Mouse (Mus musculus): Measurements from ENCODE around the gene Ccdc33. TPM values are rescaled to one million over a fixed set of nuclear protein-coding genes. Genes with fewer than 3 reads are reported as not detected.

Ccdc33 gene
- 0.13 and 0.43 TPM in 2 replicates for polyA plus RNA-seq (2014; fragmentation: Nextera tagmentation; extraction: Ambion mirVana)

DNA sequence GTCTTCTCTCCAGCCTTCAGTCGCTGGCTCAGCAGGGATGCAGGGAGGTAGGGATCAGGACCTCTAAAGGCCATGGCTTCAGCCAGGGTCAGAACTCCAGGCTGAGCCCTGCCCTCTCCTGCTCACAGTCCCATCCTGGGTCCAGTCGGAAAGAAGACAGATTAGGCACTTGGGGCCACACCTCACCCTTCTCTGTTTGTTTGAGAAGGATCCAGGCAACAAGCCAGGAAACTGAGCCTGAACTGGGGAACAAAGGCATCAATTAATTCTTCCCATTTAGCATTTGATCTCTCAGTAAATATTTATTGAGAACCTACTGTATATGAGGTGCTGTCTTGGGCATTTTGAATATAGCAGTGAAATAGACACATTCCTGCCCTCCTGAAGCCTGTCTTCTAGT lies at the start of gene Ccdc33:
Gene Ccdc33, minus strand, starts transcription at position 153 of the 400 bp plus-strand sequence.
- no peaks in the 10 kb centered on the region for H3K36me3 ChIP-seq (replicated peaks; ENCODE audit: control insufficient read depth, insufficient read depth)
- H3K4me3 ChIP-seq (replicated peaks; ENCODE audit: low read length) = no peak within 1 kb of the TSS
- WGBS = 35% methylated on average over 2 of the region's 2 CpGs
- H3K9me3 ChIP-seq (ENCODE audit: control insufficient read depth, low read length) = no peaks in the 10 kb centered on the region
- no peak within 1 kb of the TSS for H3K4me2 ChIP-seq (replicated peaks)
- H3K27me3 ChIP-seq (ENCODE audit: control insufficient read depth, insufficient read depth, low read length) = peaks cover 5% of the 10 kb centered on the region; the same call in 1 of the 2 replicates
- no peak for ATAC-seq (ENCODE audit: low FRiP score)
- no peak within 1 kb of the TSS for H3K9ac ChIP-seq
- H3K4me1 ChIP-seq (replicated peaks; ENCODE audit: control insufficient read depth, insufficient read depth, low read length) = peaks cover 25% of the 10 kb centered on the region
- no peak for DNase-seq (ENCODE audit: low spot score)
- H3K27ac ChIP-seq = no peak within 1 kb of the TSS

DNA sequence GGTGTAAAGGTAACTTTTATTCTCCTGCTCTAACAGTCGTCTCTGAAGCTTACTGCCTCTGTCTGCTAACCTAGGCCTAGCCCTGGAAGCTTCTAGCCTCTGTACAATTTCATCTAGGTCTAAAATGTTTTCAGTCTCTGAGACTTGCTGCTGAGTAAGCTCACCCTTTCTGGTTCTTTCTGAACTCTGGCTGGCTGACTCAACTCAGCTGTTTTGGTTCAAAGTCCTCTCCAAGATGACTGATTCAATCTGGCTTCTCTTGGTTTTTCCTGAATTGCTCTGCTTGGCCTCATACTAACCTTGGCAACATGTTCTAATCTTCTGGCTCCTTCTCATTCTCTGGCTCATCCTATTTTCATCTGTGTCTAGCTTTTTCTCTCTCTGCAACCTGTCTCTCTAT lies 47.2 kb upstream of the Ccdc33 start:
- no peaks in the 10 kb centered on the region for H3K27me3 ChIP-seq (ENCODE audit: control insufficient read depth, insufficient read depth, low read length)
- no peak overlapping the region for H3K9ac ChIP-seq
- H3K4me3 ChIP-seq (replicated peaks; ENCODE audit: low read length) = no peak overlapping the region
- no peaks in the 10 kb centered on the region for H3K4me1 ChIP-seq (replicated peaks; ENCODE audit: control insufficient read depth, insufficient read depth, low read length)
- H3K27ac ChIP-seq = no peak overlapping the region
- no peak for DNase-seq (ENCODE audit: low spot score)
- 92% methylated on average over 1 of the region's 1 CpGs for WGBS
- no peak for ATAC-seq (ENCODE audit: low FRiP score)
- H3K9me3 ChIP-seq (ENCODE audit: control insufficient read depth, low read length) = 0 out of 2 replicates have a peak, but pooled peaks cover 6% of the 10 kb centered on the region
- no peak overlapping the region for H3K4me2 ChIP-seq (replicated peaks)
- H3K36me3 ChIP-seq (replicated peaks; ENCODE audit: control insufficient read depth, insufficient read depth) = no peaks in the 10 kb centered on the region

DNA sequence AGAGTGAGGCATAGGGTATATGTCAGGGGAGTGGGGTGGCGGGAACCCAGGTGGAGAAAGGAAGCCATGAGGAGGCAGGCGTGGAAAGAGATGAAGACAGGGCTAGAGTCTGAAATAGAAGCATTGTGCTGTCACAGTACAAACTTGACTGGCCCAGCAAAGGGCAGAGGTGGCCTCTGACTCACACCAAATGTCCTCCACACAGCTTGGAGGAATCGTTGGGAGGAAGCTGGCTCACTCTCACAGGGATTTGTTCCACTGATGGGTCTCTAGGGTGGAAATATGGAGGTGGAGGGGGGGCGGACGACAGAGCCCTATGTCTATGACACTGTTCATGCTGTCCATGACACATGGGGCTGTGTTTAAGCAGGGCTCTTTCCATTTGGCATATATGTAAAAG lies 44.5 kb upstream of the Ccdc33 start:
- Histone ChIP-seq H3K27ac (no peak overlapping the region), H3K4me2 (replicated peaks) (no peak overlapping the region), H3K9me3 (ENCODE audit: control insufficient read depth, low read length) (0 out of 2 replicates have a peak, but pooled peaks cover 6% of the 10 kb centered on the region), H3K9ac (no peak overlapping the region), H3K27me3 (ENCODE audit: control insufficient read depth, insufficient read depth, low read length) (no peaks in the 10 kb centered on the region), H3K4me3 (replicated peaks; ENCODE audit: low read length) (no peak overlapping the region), H3K4me1 (replicated peaks; ENCODE audit: control insufficient read depth, insufficient read depth, low read length) (no peaks in the 10 kb centered on the region), H3K36me3 (replicated peaks; ENCODE audit: control insufficient read depth, insufficient read depth) (no peaks in the 10 kb centered on the region)
- DNase-seq (ENCODE audit: low spot score) (no peak), ATAC-seq (ENCODE audit: low FRiP score) (no peak)
- WGBS = 76% methylated on average over 5 of the region's 5 CpGs

GRCm38 (mm10) chr9:58162173-58162572 lies 43.5 kb upstream of the Ccdc33 start:
- Histone ChIP-seq H3K36me3 (replicated peaks; ENCODE audit: control insufficient read depth, insufficient read depth) (no peaks in the 10 kb centered on the region), H3K27ac (no peak overlapping the region), H3K4me1 (replicated peaks; ENCODE audit: control insufficient read depth, insufficient read depth, low read length) (no peaks in the 10 kb centered on the region), H3K9ac (no peak overlapping the region), H3K27me3 (ENCODE audit: control insufficient read depth, insufficient read depth, low read length) (no peaks in the 10 kb centered on the region), H3K4me3 (replicated peaks; ENCODE audit: low read length) (no peak overlapping the region), H3K4me2 (replicated peaks) (no peak overlapping the region), H3K9me3 (ENCODE audit: control insufficient read depth, low read length) (0 out of 2 replicates have a peak, but pooled peaks cover 6% of the 10 kb centered on the region)
- DNase-seq (ENCODE audit: low spot score) = no peak
- WGBS = 93% methylated on average over 3 of the region's 3 CpGs
- no peak for ATAC-seq (ENCODE audit: low FRiP score)

DNA sequence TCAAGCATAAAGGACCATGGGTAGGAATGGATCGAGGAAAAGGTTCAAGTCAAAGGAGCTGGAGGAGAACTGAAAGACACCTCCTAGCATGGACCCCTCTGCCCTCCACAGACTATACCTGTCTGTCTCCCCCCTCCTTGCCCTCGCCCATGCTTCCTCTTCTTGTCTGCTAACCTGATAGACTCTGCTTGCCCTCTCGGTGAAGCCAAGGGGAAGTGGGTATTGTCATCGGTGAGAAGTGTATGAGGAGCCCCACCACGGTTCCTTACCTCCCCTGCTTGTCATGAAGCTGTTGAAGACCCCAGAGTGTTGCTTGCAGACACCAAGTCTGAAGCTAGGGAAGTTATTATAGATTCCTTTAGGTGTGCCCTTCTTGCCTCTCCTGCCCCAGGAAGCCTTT lies 41.7 kb upstream of the Ccdc33 start:
- no peak for ATAC-seq (ENCODE audit: low FRiP score)
- Histone ChIP-seq H3K27ac (no peak overlapping the region), H3K4me2 (replicated peaks) (no peak overlapping the region), H3K9me3 (ENCODE audit: control insufficient read depth, low read length) (no peaks in the 10 kb centered on the region), H3K4me3 (replicated peaks; ENCODE audit: low read length) (no peak overlapping the region), H3K36me3 (replicated peaks; ENCODE audit: control insufficient read depth, insufficient read depth) (no peaks in the 10 kb centered on the region), H3K4me1 (replicated peaks; ENCODE audit: control insufficient read depth, insufficient read depth, low read length) (0 out of 2 replicates have a peak, but pooled peaks cover 4% of the 10 kb centered on the region), H3K9ac (no peak overlapping the region), H3K27me3 (ENCODE audit: control insufficient read depth, insufficient read depth, low read length) (no peaks in the 10 kb centered on the region)
- 83% methylated on average over 5 of the region's 5 CpGs for WGBS
- DNase-seq (ENCODE audit: low spot score) = no peak

DNA sequence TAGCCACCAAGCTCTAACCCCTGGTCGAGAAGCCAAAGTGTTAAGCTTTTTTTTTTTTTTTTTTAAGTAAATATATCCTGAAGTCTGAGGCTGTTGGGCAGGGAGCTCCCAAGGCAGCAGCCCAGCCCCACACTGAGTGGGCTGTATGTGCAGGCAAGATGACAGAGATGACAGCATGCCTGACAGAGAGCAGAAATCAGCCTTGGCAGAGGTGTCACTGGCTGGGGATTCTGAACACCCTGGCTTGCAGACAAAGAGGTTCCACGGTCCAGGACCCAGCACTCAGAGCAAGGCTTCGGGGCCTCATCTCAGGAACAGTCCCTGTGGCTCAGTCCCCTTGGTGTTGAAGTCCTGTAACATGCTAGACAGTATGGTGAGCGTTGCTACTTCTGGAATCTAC lies 41.2 kb upstream of the Ccdc33 start:
- H3K27ac ChIP-seq = no peak overlapping the region
- H3K27me3 ChIP-seq (ENCODE audit: control insufficient read depth, insufficient read depth, low read length) = no peaks in the 10 kb centered on the region
- DNase-seq (ENCODE audit: low spot score) (no peak), ATAC-seq (ENCODE audit: low FRiP score) (no peak)
- H3K4me3 ChIP-seq (replicated peaks; ENCODE audit: low read length) = no peak overlapping the region
- H3K9me3 ChIP-seq (ENCODE audit: control insufficient read depth, low read length) = no peaks in the 10 kb centered on the region
- no peaks in the 10 kb centered on the region for H3K36me3 ChIP-seq (replicated peaks; ENCODE audit: control insufficient read depth, insufficient read depth)
- 0 out of 2 replicates have a peak, but pooled peaks cover 4% of the 10 kb centered on the region for H3K4me1 ChIP-seq (replicated peaks; ENCODE audit: control insufficient read depth, insufficient read depth, low read length)
- no peak overlapping the region for H3K9ac ChIP-seq
- WGBS = 74% methylated on average over 4 of the region's 4 CpGs
- no peak overlapping the region for H3K4me2 ChIP-seq (replicated peaks)

DNA sequence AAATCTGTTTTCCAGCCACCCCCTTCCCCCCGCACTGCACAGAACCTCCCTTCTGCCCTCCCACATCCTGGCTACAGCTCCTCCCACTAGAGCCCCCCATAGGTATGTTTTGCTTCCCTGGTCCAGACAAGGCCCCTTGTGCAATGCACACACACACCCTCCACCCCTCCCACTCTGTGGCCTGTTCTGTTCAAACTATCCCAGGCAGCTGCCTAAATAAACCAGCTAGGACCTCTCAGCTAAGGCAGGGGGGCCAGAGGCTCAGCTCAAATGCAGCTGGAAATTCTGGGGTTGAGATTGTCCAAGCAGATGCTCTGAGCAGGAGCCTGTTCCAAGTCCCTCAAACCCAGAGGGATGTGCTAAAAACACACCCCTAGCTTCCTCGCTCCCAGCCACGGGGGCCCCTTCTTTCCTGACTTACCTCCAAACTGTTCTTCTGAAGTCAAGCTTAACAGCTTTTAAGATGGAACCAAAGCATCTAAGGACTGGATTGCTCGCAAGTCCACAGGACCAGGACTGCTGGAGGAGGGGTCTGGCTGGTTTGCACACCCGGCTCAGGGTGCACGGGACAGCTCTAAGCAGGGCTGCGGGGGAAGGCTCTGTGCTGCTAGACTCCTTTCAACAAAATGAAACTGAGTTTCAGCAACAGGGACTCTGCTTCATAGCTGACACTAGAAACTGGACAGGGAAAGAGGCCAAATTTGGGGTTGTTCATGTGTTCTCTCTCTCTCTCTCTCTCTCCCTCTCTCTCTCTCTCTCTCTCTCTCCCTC lies 40.1 kb upstream of the Ccdc33 start:
- 61% methylated on average over 7 of the region's 7 CpGs for WGBS
- H3K4me1 ChIP-seq (replicated peaks; ENCODE audit: control insufficient read depth, insufficient read depth, low read length) = 0 out of 2 replicates have a peak, but pooled peaks cover 4% of the 10 kb centered on the region
- H3K4me2 ChIP-seq (replicated peaks) = no peak overlapping the region; the same call in 1 of the 2 replicates
- no peak overlapping the region for H3K4me3 ChIP-seq (replicated peaks; ENCODE audit: low read length)
- DNase-seq (ENCODE audit: low spot score) = no peak
- peak overlapping the region; percentile 44; the same call in 1 of the 2 replicates for H3K27ac ChIP-seq
- H3K9ac ChIP-seq = no peak overlapping the region
- H3K36me3 ChIP-seq (replicated peaks; ENCODE audit: control insufficient read depth, insufficient read depth) = no peaks in the 10 kb centered on the region
- no peak for ATAC-seq (ENCODE audit: low FRiP score)
- no peaks in the 10 kb centered on the region for H3K27me3 ChIP-seq (ENCODE audit: control insufficient read depth, insufficient read depth, low read length)
- H3K9me3 ChIP-seq (ENCODE audit: control insufficient read depth, low read length) = no peaks in the 10 kb centered on the region

DNA sequence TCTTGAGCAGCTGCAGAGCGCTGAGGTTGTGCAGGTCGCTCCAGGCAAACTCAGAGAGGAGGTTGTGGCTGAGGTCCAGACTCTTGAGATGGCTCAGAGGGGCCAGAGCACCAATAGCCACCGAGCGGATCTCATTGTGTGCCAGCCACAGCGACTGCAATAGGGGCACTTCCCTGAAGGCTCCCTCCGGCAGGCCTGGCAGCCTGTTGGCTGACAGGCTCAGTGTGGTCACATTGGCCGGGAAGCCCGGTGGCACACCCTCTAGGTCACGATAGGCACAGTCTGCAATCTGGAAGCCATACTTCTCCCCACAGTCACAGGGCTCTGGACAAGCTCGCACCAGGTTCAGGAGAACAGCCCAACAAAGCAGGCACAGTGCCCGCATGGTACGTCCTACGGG lies 39.2 kb upstream of the Ccdc33 start:
- Histone ChIP-seq H3K4me1 (replicated peaks; ENCODE audit: control insufficient read depth, insufficient read depth, low read length) (0 out of 2 replicates have a peak, but pooled peaks cover 10% of the 10 kb centered on the region), H3K4me2 (replicated peaks) (peak overlapping the region; percentile 33; the same call in 1 of the 2 replicates), H3K27me3 (ENCODE audit: control insufficient read depth, insufficient read depth, low read length) (no peaks in the 10 kb centered on the region), H3K9ac (no peak overlapping the region), H3K27ac (0 out of 2 replicates have a peak overlapping the region, but pooled peaks have one; percentile 14), H3K36me3 (replicated peaks; ENCODE audit: control insufficient read depth, insufficient read depth) (no peaks in the 10 kb centered on the region), H3K9me3 (ENCODE audit: control insufficient read depth, low read length) (no peaks in the 10 kb centered on the region), H3K4me3 (replicated peaks; ENCODE audit: low read length) (no peak overlapping the region; the same call in 1 of the 2 replicates)
- WGBS = 81% methylated on average over 13 of the region's 13 CpGs
- ATAC-seq (ENCODE audit: low FRiP score) (no peak), DNase-seq (ENCODE audit: low spot score) (no peak)

- Histone ChIP-seq H3K27ac (no peak overlapping the region), H3K36me3 (replicated peaks; ENCODE audit: control insufficient read depth, insufficient read depth) (no peaks in the 10 kb centered on the region), H3K9me3 (ENCODE audit: control insufficient read depth, low read length) (no peaks in the 10 kb centered on the region), H3K4me2 (replicated peaks) (peak overlapping the region; percentile 33; the same call in 1 of the 2 replicates), H3K9ac (no peak overlapping the region), H3K27me3 (ENCODE audit: control insufficient read depth, insufficient read depth, low read length) (no peaks in the 10 kb centered on the region), H3K4me3 (replicated peaks; ENCODE audit: low read length) (no peak overlapping the region), H3K4me1 (replicated peaks; ENCODE audit: control insufficient read depth, insufficient read depth, low read length) (0 out of 2 replicates have a peak, but pooled peaks cover 10% of the 10 kb centered on the region)
- no peak for ATAC-seq (ENCODE audit: low FRiP score)
- 90% methylated on average over 22 of the region's 22 CpGs for WGBS
- DNase-seq (ENCODE audit: low spot score) = no peak
These were observed 38.4 kb upstream of the Ccdc33 start for GRCm38 (mm10) chr9:58156819-58157560.
